Mouse (Mus musculus): ENCODE data around the gene Cmc1.
"Not testable (repeated sequence)": the region's sequence is repeated elsewhere in the genome, so short reads cannot be mapped to it uniquely, and the experiment has no call there.

The Cmc1 gene

DNA sequence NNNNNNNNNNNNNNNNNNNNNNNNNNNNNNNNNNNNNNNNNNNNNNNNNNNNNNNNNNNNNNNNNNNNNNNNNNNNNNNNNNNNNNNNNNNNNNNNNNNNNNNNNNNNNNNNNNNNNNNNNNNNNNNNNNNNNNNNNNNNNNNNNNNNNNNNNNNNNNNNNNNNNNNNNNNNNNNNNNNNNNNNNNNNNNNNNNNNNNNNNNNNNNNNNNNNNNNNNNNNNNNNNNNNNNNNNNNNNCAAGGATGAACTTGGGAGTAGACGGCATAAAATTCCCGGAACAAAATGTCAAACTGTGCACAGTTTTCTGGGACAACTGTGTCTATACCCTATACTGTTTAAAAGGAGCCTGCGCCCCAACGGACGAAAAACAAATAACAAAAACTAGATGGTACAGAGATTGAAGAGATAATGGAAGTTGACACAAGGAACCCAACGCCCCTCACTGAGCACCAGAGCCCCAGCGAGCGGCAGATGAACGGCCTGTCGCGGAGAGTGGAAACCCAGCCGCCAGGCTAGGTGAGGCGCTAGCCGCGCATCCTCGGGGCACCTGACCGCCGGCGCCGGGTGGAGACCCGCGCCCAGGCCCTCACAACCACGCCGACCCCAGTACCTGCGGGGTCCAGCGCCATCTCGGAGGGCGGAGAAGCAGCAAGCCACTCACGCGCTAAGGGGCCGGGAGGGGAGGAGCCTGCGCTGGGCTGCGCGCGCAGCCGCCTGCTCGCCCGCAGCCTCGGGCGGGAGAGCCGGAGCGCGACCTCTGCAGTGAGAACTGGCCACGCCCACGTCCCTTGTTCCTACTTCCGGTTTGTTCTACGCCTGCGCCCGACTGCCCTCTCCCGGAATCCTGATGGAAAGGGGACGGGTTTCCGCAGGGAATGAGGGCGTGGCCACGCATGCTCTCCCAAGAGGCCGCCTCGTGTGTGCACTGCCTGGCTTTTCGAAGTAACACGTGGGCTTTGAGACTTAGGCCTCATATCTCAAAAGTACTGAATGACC is at the start of gene Cmc1:
Cmc1 (minus strand) TSS at position 771 of the 996 bp plus-strand sequence.
- peak; percentile 93 for DNase-seq (ENCODE audit: low read depth)

DNA sequence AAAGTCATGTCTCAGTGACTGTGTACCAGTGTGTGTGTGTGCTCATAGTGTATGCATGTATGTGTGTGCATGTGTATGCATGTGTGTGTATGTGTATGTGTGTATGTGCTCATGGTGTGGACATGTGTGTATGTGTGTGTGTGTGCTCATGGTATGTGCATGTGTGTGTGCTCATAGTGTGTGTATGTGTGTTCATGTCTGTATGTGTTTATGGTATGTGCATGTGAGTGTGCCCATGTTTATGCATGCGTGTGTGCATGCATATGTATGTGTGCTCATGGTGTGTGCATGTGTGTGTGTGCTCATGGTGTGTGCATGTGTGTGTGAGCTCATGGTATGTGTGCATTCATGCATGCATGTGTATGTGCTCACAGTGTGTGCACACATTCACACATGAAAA is 48.6 kb upstream of the Cmc1 start:
- no peak for DNase-seq (ENCODE audit: low read depth)

DNA sequence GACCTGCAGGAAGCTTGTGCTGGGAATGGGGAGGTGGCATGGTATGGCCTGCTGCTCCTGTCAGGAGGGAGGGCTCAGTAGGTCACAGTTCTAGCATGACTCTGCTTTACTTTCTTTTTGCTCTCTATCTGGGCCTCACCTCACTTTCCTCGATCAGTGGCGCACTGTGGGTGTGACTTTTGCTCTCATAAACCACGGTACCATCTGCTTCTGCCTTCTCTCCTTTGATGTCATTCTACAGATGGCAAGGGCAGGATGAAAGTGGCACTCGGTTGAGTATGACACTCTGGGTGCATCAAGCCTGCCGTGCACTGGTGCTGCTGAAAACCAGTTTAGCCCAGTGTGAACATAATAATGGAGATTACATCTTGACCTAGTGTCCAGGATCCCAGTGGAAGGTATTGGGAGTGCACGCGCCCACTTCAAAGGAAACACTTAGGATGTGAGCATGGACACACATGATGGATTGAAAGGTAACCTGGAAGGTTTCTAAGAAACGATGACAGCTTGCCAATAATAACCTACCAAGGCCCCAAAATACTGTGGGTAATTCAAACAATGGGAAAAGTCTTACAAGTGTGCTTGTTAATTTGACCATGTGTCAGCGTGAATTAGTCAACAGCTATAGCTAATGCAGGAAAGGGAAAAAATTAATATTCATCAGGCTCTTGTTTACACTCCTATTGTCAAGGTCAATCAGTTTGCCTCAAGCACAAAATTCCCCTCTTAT is 46.8 kb upstream of the Cmc1 start:
- DNase-seq (ENCODE audit: low read depth), result no peak

DNA sequence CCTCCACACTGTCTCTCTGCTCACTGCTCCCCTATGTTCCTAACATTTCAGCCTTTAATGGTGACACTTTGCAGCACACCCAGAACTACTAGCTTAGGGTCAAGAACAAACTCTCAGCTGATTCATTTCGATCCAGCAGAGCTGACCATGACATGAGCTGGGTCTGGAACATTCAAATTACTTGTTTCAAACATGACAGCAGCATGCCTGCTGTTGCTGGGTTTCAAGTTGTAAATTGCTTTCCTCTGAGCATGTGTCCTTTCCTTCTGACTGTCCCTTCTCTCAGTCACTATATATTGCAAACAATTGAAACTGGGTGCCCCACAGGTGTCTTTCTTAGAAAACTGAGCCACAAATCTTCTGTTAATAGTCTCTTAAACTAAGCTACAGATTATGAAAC is 43.3 kb upstream of the Cmc1 start:
- DNase-seq (ENCODE audit: low read depth), result no peak

DNA sequence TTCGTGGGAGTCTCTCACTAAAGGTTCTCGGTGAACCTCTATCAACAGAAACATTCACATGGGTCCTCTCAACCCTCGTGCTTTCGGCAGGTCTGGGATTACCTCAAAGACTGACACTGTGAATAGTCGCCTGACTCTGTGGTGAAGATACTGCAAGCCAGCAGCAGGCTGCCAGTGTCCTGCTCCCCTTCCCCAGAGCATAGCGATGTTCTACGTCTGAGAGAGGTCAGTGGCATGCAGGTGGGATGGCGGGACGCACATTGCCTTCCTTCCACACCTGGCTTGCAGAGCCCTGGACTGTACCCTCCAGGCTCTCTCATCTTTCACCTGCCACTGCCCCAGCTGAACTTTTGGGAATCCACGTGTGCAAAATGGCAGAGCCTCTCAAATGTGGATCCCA is 41.3 kb upstream of the Cmc1 start:
- DNase-seq (ENCODE audit: low read depth), result no peak

DNA sequence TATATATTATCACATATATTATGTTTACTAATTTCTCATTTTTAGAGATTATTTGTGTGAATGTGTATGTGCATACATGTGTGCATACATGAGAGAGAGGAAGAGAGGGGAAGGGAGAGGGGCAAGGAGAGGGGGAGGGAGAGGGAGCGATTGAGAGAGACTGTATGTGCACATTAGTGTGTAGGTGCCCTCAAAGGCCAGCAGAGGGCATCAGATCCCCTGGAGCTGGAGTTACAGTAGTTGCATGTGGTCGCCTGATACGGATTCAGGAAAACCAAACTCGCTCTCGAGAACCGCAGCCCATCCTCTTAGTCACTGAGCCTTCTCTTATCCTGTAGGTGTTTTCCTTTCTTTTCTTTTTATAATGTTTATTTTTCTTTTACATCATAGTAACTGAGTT is 38.4 kb upstream of the Cmc1 start:
- DNase-seq (ENCODE audit: low read depth), result peak; percentile 13

DNA sequence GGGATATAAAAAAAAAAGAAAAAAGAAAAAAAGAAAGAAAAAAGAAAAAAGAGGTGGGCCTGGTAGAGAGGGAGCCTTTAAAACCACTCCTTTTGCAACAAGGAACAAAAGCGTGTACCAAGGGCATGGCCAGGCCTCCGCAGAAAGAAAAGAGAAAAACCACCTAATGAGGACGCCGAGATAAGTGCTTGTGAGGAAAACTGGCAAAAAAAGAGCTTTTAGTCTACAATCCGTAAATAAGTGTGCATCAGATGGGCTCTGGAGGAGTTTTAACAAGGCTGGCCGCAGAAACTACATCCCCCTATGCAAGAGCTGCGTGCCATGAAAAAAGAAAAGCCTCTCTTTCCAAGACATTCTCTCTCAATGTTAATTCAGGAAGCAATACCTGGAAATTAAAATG is 37.4 kb upstream of the Cmc1 start:
- DNase-seq (ENCODE audit: low read depth), result no peak

DNA sequence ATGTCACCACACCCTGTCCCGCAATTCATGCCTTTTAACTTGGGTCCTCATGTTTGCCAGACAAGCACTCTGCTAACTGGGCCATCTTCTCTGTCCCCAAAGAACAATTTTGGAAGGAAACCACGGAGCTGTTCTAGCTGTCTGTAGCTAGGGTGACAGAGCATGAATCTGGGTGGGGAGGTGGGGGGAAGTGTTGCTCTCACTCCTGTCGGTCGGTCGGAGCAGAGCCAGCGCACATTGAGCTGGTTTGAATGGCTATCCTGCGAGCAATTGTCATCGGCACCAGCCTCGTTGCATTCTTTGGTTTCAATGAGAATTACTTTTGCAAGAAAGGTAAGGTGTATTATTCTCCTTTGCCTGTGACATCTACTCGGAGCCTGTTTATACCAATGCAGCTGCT is 36.8 kb upstream of the Cmc1 start:
- DNase-seq (ENCODE audit: low read depth), result no peak

DNA sequence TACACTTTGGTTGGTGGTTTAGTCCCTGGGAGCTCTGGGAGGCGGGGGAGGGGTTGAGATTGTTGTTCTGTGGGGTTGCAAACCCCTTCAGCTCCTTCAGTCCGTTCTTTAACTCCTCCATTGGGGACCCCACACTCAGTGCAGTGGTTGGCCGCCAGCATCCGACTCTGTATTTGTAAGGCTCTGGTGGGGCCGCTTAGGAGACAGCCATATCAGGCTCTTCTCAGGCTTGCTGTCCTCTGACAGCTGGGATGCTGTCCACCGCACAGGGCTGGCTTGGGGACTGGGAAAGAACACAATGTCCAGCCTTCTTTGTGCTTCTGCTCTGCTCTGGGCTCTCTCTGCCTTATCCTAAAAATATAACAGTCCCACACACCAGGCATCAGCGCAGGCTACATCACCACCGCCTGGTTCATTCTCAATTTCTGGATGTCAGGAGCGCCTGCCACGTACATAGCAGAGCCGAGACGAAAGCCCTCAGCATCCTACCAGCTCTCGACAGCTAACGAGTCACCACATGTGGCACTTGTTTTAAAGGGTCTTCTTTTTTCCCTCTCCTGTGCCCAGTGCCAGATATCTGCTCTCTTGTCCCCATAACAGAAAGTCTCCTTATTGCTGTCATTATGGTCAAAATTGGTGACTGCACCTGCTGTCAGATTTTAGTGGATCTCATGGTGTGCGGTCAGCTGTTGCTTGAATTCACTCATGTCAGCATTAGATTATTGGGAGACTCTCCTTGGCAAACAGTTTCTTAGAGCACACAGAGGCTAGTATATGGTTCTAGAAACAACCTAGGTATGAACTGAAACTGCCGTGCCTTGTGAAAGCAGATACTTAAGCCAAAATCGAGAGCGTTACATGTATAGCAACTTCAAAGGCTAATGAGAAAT is 29.4 kb upstream of the Cmc1 start:
- no peak for DNase-seq (ENCODE audit: low read depth)

DNA sequence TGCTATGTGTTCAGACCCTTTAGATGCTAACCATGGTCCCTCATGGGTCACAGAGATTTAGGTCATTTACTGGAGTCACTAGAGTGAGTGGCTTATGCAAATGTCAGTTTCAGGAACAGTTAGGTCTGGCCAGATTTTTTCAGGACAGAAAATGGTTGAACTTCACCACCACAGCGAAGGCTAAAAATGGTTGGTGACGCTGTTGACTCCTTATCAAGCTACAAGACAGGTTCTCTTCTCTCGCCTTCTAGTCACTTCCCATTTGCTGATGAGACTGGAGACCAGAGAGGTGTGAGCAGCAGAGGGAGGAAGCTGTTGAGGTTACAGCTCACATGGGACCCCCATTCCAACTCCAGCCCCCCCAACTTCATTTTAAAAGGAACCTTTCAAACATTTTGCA is 26.7 kb upstream of the Cmc1 start:
- no peak for DNase-seq (ENCODE audit: low read depth)

DNA sequence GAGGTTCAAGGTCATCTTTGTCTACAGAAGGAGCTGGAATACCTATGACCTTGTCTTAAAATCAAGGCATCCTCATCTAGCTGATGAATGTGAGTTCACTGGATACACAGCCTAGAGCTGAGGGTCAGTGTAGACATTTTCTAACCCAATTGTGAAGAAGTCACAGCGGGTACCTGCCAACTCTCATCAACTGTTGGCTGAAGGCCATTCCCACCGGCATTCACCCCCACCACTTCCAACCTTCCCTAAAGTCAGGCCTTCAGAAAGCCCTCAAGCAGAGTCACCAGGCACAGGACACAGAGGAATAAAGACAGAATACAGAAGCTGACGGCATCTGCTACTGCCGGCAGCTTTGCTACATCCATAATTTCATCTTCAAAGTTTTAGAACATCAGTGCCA is 25.4 kb upstream of the Cmc1 start:
- no peak for DNase-seq (ENCODE audit: low read depth)

DNA sequence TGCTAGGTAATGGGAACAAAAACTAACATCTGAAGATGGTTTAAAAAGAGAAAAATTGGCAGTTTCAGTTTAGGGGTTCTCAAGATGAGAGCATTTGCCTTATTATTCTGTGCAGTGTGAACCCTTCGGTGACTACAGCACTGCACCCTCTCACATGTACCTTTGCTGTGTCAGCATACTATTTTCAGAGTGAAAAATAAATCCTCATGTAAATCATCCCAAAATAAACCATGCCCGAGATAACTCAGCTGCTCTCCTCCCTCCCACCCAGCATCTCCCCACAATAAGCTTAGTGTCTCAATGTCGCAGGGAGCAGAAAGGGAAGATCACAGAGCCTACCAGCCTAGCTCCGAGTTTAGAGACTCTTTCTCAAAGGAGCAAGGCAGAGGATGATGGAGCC is 23.1 kb upstream of the Cmc1 start:
- no peak for DNase-seq (ENCODE audit: low read depth)

DNA sequence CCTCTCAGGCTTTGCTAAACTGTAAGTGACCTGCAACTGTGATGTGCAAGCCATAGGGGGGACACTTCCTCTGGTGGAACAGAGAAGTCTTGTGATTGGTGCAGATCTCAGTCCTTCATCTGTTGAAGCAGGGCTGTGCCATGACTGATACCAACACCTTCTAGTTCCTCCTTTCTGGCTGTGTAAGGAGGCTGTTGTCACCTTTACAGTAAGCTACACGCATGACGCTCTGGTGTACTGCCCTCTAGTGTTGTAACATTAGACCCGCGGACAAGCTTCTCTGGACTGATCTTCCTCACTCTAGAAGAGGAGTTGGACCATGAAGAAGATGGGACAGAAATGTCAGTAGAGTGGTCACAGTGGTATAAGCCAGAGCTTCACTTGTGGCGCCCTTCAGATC is 18.6 kb upstream of the Cmc1 start:
- peak; percentile 64 for DNase-seq (ENCODE audit: low read depth)

DNA sequence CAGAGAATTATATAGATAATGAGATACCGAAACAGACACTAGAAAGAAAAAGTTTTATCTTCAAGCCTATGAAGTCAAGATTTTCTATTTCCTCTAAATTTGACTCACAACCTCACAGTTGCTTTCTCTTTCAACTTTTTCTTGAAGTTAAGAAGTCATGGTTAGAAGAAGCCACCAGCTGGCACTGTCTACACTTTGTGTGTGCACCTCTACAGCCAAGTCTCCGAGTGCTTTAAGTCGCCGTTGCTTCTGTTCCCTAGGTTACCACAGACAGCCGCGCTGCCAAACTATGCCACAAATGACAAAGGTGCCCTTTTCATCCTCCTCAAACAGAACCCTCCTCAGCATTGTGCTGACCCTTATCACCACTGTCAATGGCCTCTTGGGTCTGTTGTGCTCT is 17.6 kb upstream of the Cmc1 start:
- DNase-seq (ENCODE audit: low read depth), result peak; percentile 62

DNA sequence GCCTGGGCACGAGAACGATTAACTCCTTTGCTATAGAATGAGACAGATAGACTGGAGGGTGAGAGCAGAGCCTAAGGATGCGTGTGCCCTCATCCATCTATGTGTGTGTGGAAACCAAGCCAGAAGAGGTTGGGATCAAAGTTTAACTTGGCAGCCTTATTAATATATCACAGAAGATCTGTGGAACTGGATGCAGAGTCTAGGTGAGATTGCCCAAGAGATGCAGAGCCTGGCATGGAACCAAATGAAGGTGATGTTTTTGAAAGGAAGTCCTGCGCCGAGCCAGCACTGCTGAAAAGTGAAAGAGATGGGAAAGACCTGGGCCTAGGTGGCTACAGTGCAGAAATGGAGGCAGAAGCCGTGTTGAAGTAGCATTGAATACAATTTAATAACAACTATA is 11.6 kb upstream of the Cmc1 start:
- DNase-seq (ENCODE audit: low read depth), result no peak

DNA sequence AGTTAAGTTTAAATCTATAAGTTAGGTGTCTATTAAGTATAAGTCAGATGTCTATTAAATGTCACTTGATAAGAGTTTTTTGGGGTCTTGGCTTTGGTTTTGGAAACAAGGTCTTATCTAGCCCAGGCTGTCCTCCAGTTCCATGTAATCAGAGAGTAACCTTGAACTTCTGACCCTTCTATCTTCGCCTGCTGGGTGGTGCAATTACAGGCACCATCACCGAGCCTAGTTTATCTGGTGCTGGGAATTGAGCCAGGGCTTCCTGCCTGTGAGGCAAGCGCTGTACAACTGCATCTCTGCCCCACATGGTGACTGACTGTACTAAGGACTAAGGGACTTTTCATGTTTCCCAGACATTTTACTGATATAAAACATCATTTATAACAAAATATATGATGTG is 10.0 kb upstream of the Cmc1 start:
- DNase-seq (ENCODE audit: low read depth), result no peak

DNA sequence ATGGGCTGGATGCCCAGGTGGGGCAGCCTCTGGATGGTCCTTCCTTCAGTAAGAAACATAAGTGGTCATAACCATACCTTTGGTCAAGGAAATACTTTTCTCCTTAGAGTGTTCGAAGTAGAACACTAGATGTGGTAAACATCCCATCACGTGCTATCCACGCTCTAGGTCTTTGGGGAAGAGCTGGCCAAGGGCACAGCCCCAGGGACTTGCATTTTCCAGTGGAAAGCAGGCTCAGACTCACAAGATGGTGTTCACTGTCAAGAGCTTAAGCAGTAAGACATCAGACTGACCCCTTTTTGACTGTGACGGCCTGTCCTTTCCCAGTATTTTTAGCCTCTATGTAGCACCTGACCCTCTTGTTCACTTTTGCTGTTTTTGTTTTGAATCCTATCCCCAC is 8.2 kb upstream of the Cmc1 start:
- no peak for DNase-seq (ENCODE audit: low read depth)

DNA sequence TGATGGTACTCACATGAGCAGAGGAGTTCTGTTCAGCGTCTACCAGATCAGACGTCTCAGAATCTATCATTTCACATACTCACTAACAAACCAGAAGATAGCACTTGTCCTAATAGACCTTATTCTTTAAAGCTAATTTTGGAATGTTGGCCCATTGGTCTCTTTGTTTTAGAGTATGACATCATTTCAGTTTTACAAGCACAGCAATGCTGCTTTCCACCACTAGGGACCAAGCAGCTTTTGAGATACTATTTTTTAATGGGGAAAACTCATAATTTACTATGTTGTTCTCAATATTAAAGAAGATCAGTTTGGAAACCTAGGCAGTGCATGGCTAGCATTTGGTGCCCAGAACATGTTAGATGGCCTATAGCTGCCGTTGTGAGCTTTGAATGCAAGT is 7.3 kb upstream of the Cmc1 start:
- peak; percentile 56 for DNase-seq (ENCODE audit: low read depth)

DNA sequence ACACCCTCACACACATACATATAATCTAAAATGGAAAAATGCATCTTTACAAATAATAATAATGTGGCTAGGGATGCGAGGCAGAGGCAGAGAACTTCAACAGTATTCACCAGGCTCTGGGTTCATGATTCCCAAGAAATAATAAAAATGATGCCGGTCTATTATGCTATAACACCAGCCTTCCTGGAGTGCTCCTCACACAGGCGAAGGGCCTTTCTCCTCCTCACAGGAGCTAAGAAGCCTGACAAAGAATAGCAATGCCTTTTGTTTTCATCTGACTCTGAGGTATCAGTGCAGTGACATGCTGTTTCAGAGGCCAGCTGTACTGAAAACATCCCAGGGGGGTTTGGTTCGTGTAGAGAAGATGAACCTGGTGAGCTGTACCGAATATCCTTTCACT is 4.7 kb upstream of the Cmc1 start:
- DNase-seq (ENCODE audit: low read depth), result no peak

DNA sequence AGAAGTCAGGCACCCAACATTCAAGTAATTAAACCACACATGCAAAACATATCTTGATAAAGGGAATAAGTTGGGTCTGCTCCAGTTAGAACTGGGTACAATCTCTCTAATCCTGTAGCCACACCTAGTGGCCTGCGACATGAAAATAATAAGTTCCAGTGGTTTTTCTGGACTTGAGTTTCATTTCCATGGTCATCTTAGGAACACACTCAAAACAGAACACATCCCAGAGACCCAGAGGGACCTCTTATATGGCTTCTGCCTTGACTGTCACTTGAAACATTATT is 1.2 kb upstream of the Cmc1 start:
- DNase-seq (ENCODE audit: low read depth), result no peak

DNA sequence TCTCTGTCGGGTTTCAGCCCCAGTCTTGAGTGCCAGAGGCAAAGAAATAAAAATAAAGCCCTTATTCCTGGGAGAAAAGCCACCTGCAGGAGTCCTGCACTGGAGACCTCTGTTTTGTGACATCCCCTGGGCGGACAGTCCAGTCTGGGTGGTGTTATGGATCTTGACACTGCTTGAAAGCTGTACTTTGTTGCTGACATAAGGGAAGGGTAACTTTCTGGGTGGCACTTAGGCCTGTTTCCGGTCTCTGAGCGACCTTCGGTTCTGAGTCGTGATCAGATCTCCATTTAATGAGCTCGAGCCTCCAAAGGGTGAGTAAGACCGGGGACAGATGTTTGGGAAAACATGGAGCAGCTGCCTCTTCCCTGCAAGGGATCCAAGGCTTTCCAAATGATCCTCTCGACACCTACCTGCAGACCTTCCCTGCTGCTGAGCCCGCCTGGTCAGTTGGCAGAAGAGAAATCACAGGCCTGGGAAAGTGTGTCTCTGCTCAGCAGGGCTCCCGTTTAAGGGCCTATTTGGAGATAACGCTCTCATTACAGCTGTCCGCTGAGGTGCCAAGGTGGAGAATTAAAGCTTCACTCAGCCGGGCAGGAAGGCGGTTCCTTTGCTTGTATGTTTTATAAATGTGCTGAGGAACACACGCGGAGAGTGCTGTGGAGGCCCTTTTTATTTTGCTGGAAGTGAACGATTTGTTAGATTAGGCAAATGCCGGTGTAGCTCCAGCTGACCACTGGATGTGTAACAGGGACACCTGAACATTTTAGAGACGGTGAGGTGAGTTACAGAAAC is 648 bp upstream of the Cmc1 start:
- DNase-seq (ENCODE audit: low read depth), result peak; percentile 13

DNA sequence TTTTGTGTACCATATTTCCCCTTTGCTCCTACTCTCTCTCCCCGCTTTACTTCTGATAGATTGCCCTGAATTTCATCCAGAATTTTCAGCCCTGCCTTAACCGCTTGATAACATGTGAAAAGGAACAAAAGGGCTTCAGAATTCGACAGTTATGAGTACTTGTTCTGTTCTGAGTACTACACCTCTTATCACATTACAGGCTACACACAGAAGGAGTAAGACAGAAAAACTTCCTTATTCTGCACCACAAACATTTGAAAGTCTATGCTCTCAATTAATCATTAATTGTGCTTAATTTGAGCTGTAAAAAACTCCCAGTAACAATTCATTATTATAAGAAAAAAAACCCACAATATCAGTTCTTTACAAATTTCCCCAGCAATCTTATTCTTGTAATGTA is 9.6 kb downstream of the Cmc1 start:
- not testable (repeated sequence) for DNase-seq (ENCODE audit: low read depth)
